ENCODE assay signal across 8 mouse cellular contexts in the genomic region with DNA sequence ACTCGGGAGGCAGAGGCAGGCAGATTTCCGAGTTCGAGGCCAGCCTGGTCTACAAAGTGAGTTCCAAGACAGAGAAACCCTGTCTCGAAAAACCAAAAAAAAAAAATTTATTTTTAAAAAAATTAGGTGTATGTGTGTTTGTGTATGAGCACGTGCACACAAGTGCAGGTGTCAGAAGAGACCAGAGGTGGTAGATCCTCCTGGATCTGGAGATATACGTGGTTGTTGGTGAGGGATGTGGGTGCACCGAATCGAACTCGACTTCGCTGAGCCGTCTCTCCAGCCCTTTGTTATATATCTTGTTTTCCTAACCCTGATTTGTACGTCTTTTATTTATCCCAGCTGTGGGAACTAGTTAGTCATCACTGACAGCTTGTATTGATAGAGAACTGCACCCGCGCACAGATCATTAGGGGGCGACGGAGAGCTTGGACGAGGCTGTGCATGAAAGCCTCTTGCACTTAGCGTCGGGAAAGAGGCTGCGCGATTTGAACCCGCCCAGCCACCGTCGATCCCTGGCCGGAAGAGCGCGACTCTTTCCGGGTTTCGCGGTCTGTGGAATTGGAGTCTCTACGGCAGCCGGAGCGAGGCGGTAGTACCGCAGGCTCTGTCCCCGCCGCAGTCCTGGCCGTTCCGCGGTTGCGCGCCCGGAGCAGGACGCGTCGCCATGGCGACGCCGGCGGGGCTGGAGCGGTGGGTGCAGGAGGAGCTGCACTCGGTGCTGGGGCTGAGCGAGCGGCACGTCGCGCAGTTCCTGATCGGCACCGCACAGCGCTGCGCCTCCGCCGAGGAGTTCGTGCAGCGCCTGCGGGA. TPM values are rescaled to one million over a fixed set of nuclear protein-coding genes. Genes with fewer than 3 reads are reported as not detected.
A peak's percentile ranks its signal among the peaks of the same experiment; 100 is the strongest.
DNase-seq lines count a peak whose midpoint lies in the region; ATAC-seq and TF ChIP-seq lines count a peak whose summit lies in the region.

Dhx16 (plus strand) TSS at position 575 of the 813 bp plus-strand sequence.

- H3K27me3 ChIP-seq in C2C12 (ENCODE audit: control insufficient read depth, insufficient read depth, insufficient read length), result no peaks in the 10 kb centered on the region
- H3K27me3 ChIP-seq in erythroblast, embryonic 14.5 days (ENCODE audit: control insufficient read depth), result no peaks in the 10 kb centered on the region
- H3K27me3 ChIP-seq in heart, embryonic 11.5 days (ENCODE audit: control insufficient read depth, insufficient read depth, low read length), result no peaks in the 10 kb centered on the region
- no peaks in the 10 kb centered on the region for H3K27me3 ChIP-seq in kidney, postnatal 0 days (ENCODE audit: insufficient read depth, low read length)
- no peaks in the 10 kb centered on the region for H3K27me3 ChIP-seq in liver, embryonic 11.5 days (replicated peaks; ENCODE audit: control insufficient read depth, insufficient read depth, low read length)
- H3K27me3 ChIP-seq in stomach, embryonic 14.5 days (ENCODE audit: control insufficient read depth, insufficient read depth, low read length), result no peaks in the 10 kb centered on the region

- TF ChIP-seq CTCF in C2C12 (IDR thresholded peaks at IDR 0.05; ENCODE audit: control insufficient read depth, insufficient read depth, insufficient read length), result no peak
- TF ChIP-seq CTCF in brain, embryonic 14.5 days (IDR thresholded peaks at IDR 0.05; ENCODE audit: borderline replicate concordance, extremely low read depth, insufficient read depth, insufficient read length), result peak; percentile 75
- TF ChIP-seq CTCF in kidney, postnatal 0 days (IDR thresholded peaks at IDR 0.05; ENCODE audit: low read depth), result peak; percentile 83

- DNase-seq in brain, embryonic 14.5 days (ENCODE audit: low read depth), result peak; percentile 99
- DNase-seq in kidney, postnatal 0 days (ENCODE audit: low spot score), result peak; percentile 97
- DNase-seq in liver, embryonic 11.5 days (ENCODE audit: low spot score), result peak; percentile 97
- peak; percentile 97 for DNase-seq in naive thymus-derived CD4-positive, alpha-beta T cell, adult 2 months (ENCODE audit: low read depth)

- TF ChIP-seq POLR2A in brain, embryonic 14.5 days (IDR thresholded peaks at IDR 0.05; ENCODE audit: borderline replicate concordance, extremely low read depth, insufficient read depth, insufficient read length, poor library complexity, severe bottlenecking), result peak; percentile 35; the same call in 1 of the 2 replicates

- H3K9me3 ChIP-seq in erythroblast, embryonic 14.5 days (ENCODE audit: control insufficient read depth, low read length), result peaks cover 8% of the 10 kb centered on the region
- H3K9me3 ChIP-seq in heart, embryonic 11.5 days (replicated peaks; ENCODE audit: control insufficient read depth, low read length), result no peaks in the 10 kb centered on the region
- H3K9me3 ChIP-seq in kidney, postnatal 0 days (replicated peaks; ENCODE audit: low read length), result no peaks in the 10 kb centered on the region
- no peaks in the 10 kb centered on the region for H3K9me3 ChIP-seq in liver, embryonic 11.5 days (ENCODE audit: control insufficient read depth, low read length)
- H3K9me3 ChIP-seq in stomach, embryonic 14.5 days (ENCODE audit: control insufficient read depth, low read depth, low read length), result no peaks in the 10 kb centered on the region

- peaks cover 36% of the 10 kb centered on the region for H3K4me1 ChIP-seq in erythroblast, embryonic 14.5 days (ENCODE audit: control insufficient read depth)
- H3K4me1 ChIP-seq in heart, embryonic 11.5 days (ENCODE audit: control insufficient read depth, insufficient read depth, low read length), result peaks cover 5% of the 10 kb centered on the region; the same call in 1 of the 2 replicates
- no peaks in the 10 kb centered on the region; the same call in 1 of the 2 replicates for H3K4me1 ChIP-seq in kidney, postnatal 0 days (replicated peaks; ENCODE audit: insufficient read depth, low read length)
- peaks cover 13% of the 10 kb centered on the region for H3K4me1 ChIP-seq in liver, embryonic 11.5 days (replicated peaks; ENCODE audit: control insufficient read depth, insufficient read depth, low read length)
- peaks cover 3% of the 10 kb centered on the region; the same call in 1 of the 2 replicates for H3K4me1 ChIP-seq in stomach, embryonic 14.5 days (ENCODE audit: control insufficient read depth, insufficient read depth, low read length)

- H3K27ac ChIP-seq in heart, embryonic 11.5 days (ENCODE audit: low read depth, low read length), result peak within 1 kb of the TSS; percentile 54; the same call in 1 of the 2 replicates
- H3K27ac ChIP-seq in kidney, postnatal 0 days, result peak within 1 kb of the TSS; percentile 69
- H3K27ac ChIP-seq in liver, embryonic 11.5 days (ENCODE audit: low read depth, low read length), result peak within 1 kb of the TSS; percentile 54
- H3K27ac ChIP-seq in stomach, embryonic 14.5 days (ENCODE audit: low read length), result peak within 1 kb of the TSS; percentile 55; the same call in 1 of the 2 replicates

- peaks cover 18% of the 10 kb centered on the region for H3K79me3 ChIP-seq in C2C12 (ENCODE audit: low read depth)

- H3K36me3 ChIP-seq in C2C12 (ENCODE audit: control insufficient read depth, insufficient read depth), result peaks cover 37% of the 10 kb centered on the region
- H3K36me3 ChIP-seq in erythroblast, embryonic 14.5 days (ENCODE audit: control insufficient read depth), result peaks cover 37% of the 10 kb centered on the region
- peaks cover 31% of the 10 kb centered on the region for H3K36me3 ChIP-seq in heart, embryonic 11.5 days (ENCODE audit: control insufficient read depth, insufficient read depth, low read length)
- peaks cover 27% of the 10 kb centered on the region; the same call in 1 of the 2 replicates for H3K36me3 ChIP-seq in kidney, postnatal 0 days (ENCODE audit: insufficient read depth, low read length)
- peaks cover 27% of the 10 kb centered on the region for H3K36me3 ChIP-seq in liver, embryonic 11.5 days (ENCODE audit: control insufficient read depth, insufficient read depth, low read length)
- H3K36me3 ChIP-seq in stomach, embryonic 14.5 days (ENCODE audit: control insufficient read depth, insufficient read depth, low read length), result peaks cover 33% of the 10 kb centered on the region

- peak within 1 kb of the TSS; percentile 100 for H3ac ChIP-seq in C2C12 (ENCODE audit: control insufficient read depth, insufficient read length, low read depth)

- peak within 1 kb of the TSS; percentile 77 for H3K9ac ChIP-seq in heart, embryonic 11.5 days (ENCODE audit: low read depth, low read length)
- peak within 1 kb of the TSS; percentile 84 for H3K9ac ChIP-seq in kidney, postnatal 0 days (ENCODE audit: low read depth, low read length)
- peak within 1 kb of the TSS; percentile 92 for H3K9ac ChIP-seq in liver, embryonic 11.5 days (ENCODE audit: low read depth, low read length)
- peak within 1 kb of the TSS; percentile 89 for H3K9ac ChIP-seq in stomach, embryonic 14.5 days (replicated peaks; ENCODE audit: low read depth, low read length)

- H3K79me2 ChIP-seq in C2C12 (ENCODE audit: control insufficient read depth, insufficient read depth), result peaks cover 32% of the 10 kb centered on the region

- whole genome bisulfite sequencing in heart, embryonic 11.5 days (ENCODE audit: insufficient replicate concordance), result 6% methylated on average over 66 of the region's 66 CpGs
- WGBS in kidney, postnatal 0 days, result 5% methylated on average over 66 of the region's 66 CpGs
- 6% methylated on average over 66 of the region's 66 CpGs for whole genome bisulfite sequencing in liver, embryonic 11.5 days
- WGBS in stomach, embryonic 14.5 days, result 6% methylated on average over 58 of the region's 66 CpGs

- H3K4me2 ChIP-seq in heart, embryonic 11.5 days, result peak within 1 kb of the TSS; percentile 67
- peak within 1 kb of the TSS; percentile 85 for H3K4me2 ChIP-seq in kidney, postnatal 0 days (ENCODE audit: low read length)
- H3K4me2 ChIP-seq in liver, embryonic 11.5 days, result peak within 1 kb of the TSS; percentile 88
- H3K4me2 ChIP-seq in stomach, embryonic 14.5 days (replicated peaks; ENCODE audit: low read depth, low read length), result peak within 1 kb of the TSS; percentile 72

- peak; percentile 89 for ATAC-seq in heart, embryonic 11.5 days (replicated peaks; ENCODE audit: insufficient number of reproducible peaks, low FRiP score, low TSS enrichment)
- peak; percentile 92 for ATAC-seq in kidney, postnatal 0 days (replicated peaks; ENCODE audit: low FRiP score, low read depth)
- peak; percentile 88 for ATAC-seq in liver, embryonic 11.5 days (replicated peaks; ENCODE audit: low FRiP score)
- ATAC-seq in stomach, embryonic 14.5 days (ENCODE audit: insufficient number of reproducible peaks, insufficient read depth, low FRiP score, low read depth), result peak; percentile 91

- peak within 1 kb of the TSS; percentile 96 for H3K4me3 ChIP-seq in C2C12 (ENCODE audit: insufficient read depth, poor library complexity, severe bottlenecking)
- H3K4me3 ChIP-seq in erythroblast, embryonic 14.5 days (replicated peaks), result peak within 1 kb of the TSS; percentile 99
- peak within 1 kb of the TSS; percentile 90 for H3K4me3 ChIP-seq in heart, embryonic 11.5 days (ENCODE audit: low read depth, low read length)
- H3K4me3 ChIP-seq in kidney, postnatal 0 days (replicated peaks; ENCODE audit: low read depth, low read length), result peak within 1 kb of the TSS; percentile 97
- peak within 1 kb of the TSS; percentile 99 for H3K4me3 ChIP-seq in liver, embryonic 11.5 days (ENCODE audit: low read depth, low read length)
- H3K4me3 ChIP-seq in stomach, embryonic 14.5 days (ENCODE audit: low read depth, low read length), result peak within 1 kb of the TSS; percentile 94

TF ChIP-seq in C2C12, 6 proteins besides CTCF, POLR2A, EP300 and RAD21:
- TF ChIP-seq MYOG (IDR thresholded peaks at IDR 0.05; ENCODE audit: control insufficient read depth, extremely low read depth, insufficient read length) (no peak), USF1 (IDR thresholded peaks at IDR 0.05; ENCODE audit: low read depth) (no peak), FOSL1 (IDR thresholded peaks at IDR 0.05; ENCODE audit: insufficient read depth, low read length, poor library complexity, severe bottlenecking) (no peak), MYOD1 (IDR thresholded peaks at IDR 0.05; ENCODE audit: control insufficient read depth, insufficient read length, low read depth) (no peak)
TF ChIP-seq in C2C12: peak in this region for 0.

RNA-seq across cellular contexts. Expression of gene Dhx16, which starts in this region (rescaled TPM):
- polyA plus RNA-seq in C2C12 (2012; fragmentation: generic; extraction: Trizol), result 42.4 TPM
- 66.0 and 71.9 TPM in 2 replicates for polyA plus RNA-seq in brain, embryonic 14.5 days (2012; rRNA removed)
- 5.0 and 5.2 TPM in 2 replicates for polyA plus RNA-seq in erythroblast, embryonic 14.5 days (2012)
- polyA plus RNA-seq in heart, embryonic 11.5 days (2014; fragmentation: Nextera tagmentation; extraction: Ambion mirVana), result 23.8 and 25.9 TPM in 2 replicates
- polyA plus RNA-seq in kidney, postnatal 0 days (2015; fragmentation: Nextera tagmentation; extraction: Ambion mirVana), result 29.2 and 33.3 TPM in 2 replicates
- 69.1 and 70.4 TPM in 2 replicates for polyA plus RNA-seq in liver, embryonic 11.5 days (2014; fragmentation: Nextera tagmentation; extraction: Ambion mirVana)
- polyA plus RNA-seq in stomach, embryonic 14.5 days (2014; fragmentation: Nextera tagmentation; extraction: Ambion mirVana), result 34.0 and 38.0 TPM in 2 replicates

Comparison
In these comparisons a context has a peak if more than half of its experiments do, and no peak if none do; other contexts are left out.
1. Peak in every context shown above with its lines: DNase-seq, ATAC-seq, H3K4me3 ChIP-seq and H3K27ac ChIP-seq.